In genomic region chr11:83467120-83467652, GRCm38 (mm10) we compare ENCODE assay signal across 8 mouse cellular contexts. TPM values are rescaled to one million over a fixed set of nuclear protein-coding genes. Genes with fewer than 3 reads are reported as not detected.
DNase-seq lines count a peak whose midpoint lies in the region; ATAC-seq lines count a peak whose summit lies in the region.
"Had no signal": no experiment of that assay in that cellular context is flagged by ENCODE, and none has a peak within 500 bp of the region (broad histone marks: within the 10 kb centered on the region; RNA-seq: fewer than 3 reads in every experiment).

No protein-coding gene starts in this region.

- peaks cover 60% of the 10 kb centered on the region for H3K27me3 ChIP-seq in megakaryocyte, embryonic 14.5 days (replicated peaks)

- no peak for ATAC-seq in megakaryocyte, adult 5-6 weeks (ENCODE audit: poor library complexity, severe bottlenecking)
- peak; percentile 51 for ATAC-seq in megakaryocyte progenitor cell, adult 5-6 weeks (replicated peaks; ENCODE audit: poor library complexity)

- H3K9me3 ChIP-seq in megakaryocyte, embryonic 14.5 days, result peaks cover 19% of the 10 kb centered on the region

- intact Hi-C loops in gastrocnemius, postnatal 14 days (cut with DNase I; ENCODE audit: low total_unique reads), result no loop called here

- peak; percentile 54 for DNase-seq in cerebellum, adult 9-10 months
- peak; percentile 82 for DNase-seq in gastrocnemius, postnatal 14 days
- DNase-seq in kidney, adult 18-20 months, result peak; percentile 75
- no peak for DNase-seq in urinary bladder, adult 18-20 months (ENCODE audit: low spot score in 2 of 2)

- peak overlapping the region; percentile 4 for H3K4me3 ChIP-seq in megakaryocyte, embryonic 14.5 days (replicated peaks)

- peaks cover 37% of the 10 kb centered on the region for H3K4me1 ChIP-seq in megakaryocyte, embryonic 14.5 days

- peaks cover 3% of the 10 kb centered on the region for H3K36me3 ChIP-seq in megakaryocyte, embryonic 14.5 days (replicated peaks; ENCODE audit: low read length)

RNA-seq across cellular contexts. Expression of gene Mmp28, which starts 4.3 kb away (rescaled TPM):
- 1.3 TPM in 1 of 2 replicates, not detected in the other for polyA plus RNA-seq in megakaryocyte, embryonic 14.5 days (2012; ENCODE audit: insufficient read depth, low replicate concordance)
- total RNA-seq in megakaryocyte, adult 5-6 weeks (2015), result 6.2 and 8.9 TPM in 2 replicates
- total RNA-seq in megakaryocyte, adult 5-6 weeks (2017), result 3.0 and 4.1 TPM in 2 replicates
- total RNA-seq in gastrocnemius, postnatal 14 days (2021), result 1 to 10 TPM; 3.7 to 4.0 TPM
- total RNA-seq in megakaryocyte progenitor cell, adult 5-6 weeks (2015), result 4.7 and 7.2 TPM in 2 replicates
- total RNA-seq in megakaryocyte progenitor cell, adult 5-6 weeks (2017), result 3.4 and 5.0 TPM in 2 replicates

RNA-seq across cellular contexts. Expression of gene Taf15, which starts 5.7 kb away (rescaled TPM):
- polyA plus RNA-seq in megakaryocyte, embryonic 14.5 days (2012; ENCODE audit: insufficient read depth, low replicate concordance), result 8.7 and 97.3 TPM in 2 replicates
- total RNA-seq in megakaryocyte, adult 5-6 weeks (2015), result 44.8 and 54.0 TPM in 2 replicates
- total RNA-seq in megakaryocyte, adult 5-6 weeks (2017), result 37.4 and 39.2 TPM in 2 replicates
- total RNA-seq in gastrocnemius, postnatal 14 days (2021), result 10 to 100 TPM; 22.5 to 24.5 TPM
- 68.8 and 73.2 TPM in 2 replicates for total RNA-seq in megakaryocyte progenitor cell, adult 5-6 weeks (2015)
- total RNA-seq in megakaryocyte progenitor cell, adult 5-6 weeks (2017), result 25.2 and 49.7 TPM in 2 replicates

RNA-seq across cellular contexts. Expression of gene 1700020L24Rik, which starts 29.7 kb away (rescaled TPM):
- 2.3 TPM in 1 of 2 replicates, not detected in the other for polyA plus RNA-seq in megakaryocyte, embryonic 14.5 days (2012; ENCODE audit: insufficient read depth, low replicate concordance)
- 19.7 and 21.4 TPM in 2 replicates for total RNA-seq in megakaryocyte, adult 5-6 weeks (2015)
- total RNA-seq in megakaryocyte, adult 5-6 weeks (2017), result 44.8 and 55.4 TPM in 2 replicates
- total RNA-seq in gastrocnemius, postnatal 14 days (2021), result not detected
- 30.8 and 38.7 TPM in 2 replicates for total RNA-seq in megakaryocyte progenitor cell, adult 5-6 weeks (2015)
- total RNA-seq in megakaryocyte progenitor cell, adult 5-6 weeks (2017), result 77.0 and 80.6 TPM in 2 replicates
- polyA plus RNA-seq: macrophage had no signal

RNA-seq across cellular contexts. Expression of gene Gas2l2, which starts 37.9 kb away (rescaled TPM):
- polyA plus RNA-seq in megakaryocyte, embryonic 14.5 days (2012; ENCODE audit: insufficient read depth, low replicate concordance), result not detected in 2 replicates
- not detected in 2 replicates for total RNA-seq in megakaryocyte, adult 5-6 weeks (2015)
- not detected in 2 replicates for total RNA-seq in megakaryocyte, adult 5-6 weeks (2017)
- total RNA-seq in gastrocnemius, postnatal 14 days (2021), result not detected
- total RNA-seq in megakaryocyte progenitor cell, adult 5-6 weeks (2015), result 0.15 and 0.30 TPM in 2 replicates
- total RNA-seq in megakaryocyte progenitor cell, adult 5-6 weeks (2017), result 0.20 and 0.21 TPM in 2 replicates
- polyA plus RNA-seq: macrophage had no signal

RNA-seq across cellular contexts. Expression of gene Heatr9, which starts 54.8 kb away (rescaled TPM):
- not detected in 2 replicates for polyA plus RNA-seq in megakaryocyte, embryonic 14.5 days (2012; ENCODE audit: insufficient read depth, low replicate concordance)
- total RNA-seq in megakaryocyte, adult 5-6 weeks (2015), result not detected in 2 replicates
- not detected in 2 replicates for total RNA-seq in megakaryocyte, adult 5-6 weeks (2017)
- total RNA-seq in gastrocnemius, postnatal 14 days (2021), result not detected
- total RNA-seq in megakaryocyte progenitor cell, adult 5-6 weeks (2015), result not detected in 2 replicates
- total RNA-seq in megakaryocyte progenitor cell, adult 5-6 weeks (2017), result not detected in 2 replicates
- polyA plus RNA-seq: macrophage had no signal

Comparison
In these comparisons a context has a peak if more than half of its experiments do, and no peak if none do; other contexts are left out.
1. DNase-seq: peak in cerebellum, adult 9-10 months (single experiment), gastrocnemius, postnatal 14 days (single experiment) and kidney, adult 18-20 months (single experiment); none in urinary bladder, adult 18-20 months (0 of 2).
2. RNA of gene 1700020L24Rik, which starts 29.7 kb away (total RNA-seq): 30.8 to 80.6 TPM in megakaryocyte progenitor cell, adult 5-6 weeks and 19.7 to 55.4 TPM in megakaryocyte, adult 5-6 weeks; not detected in gastrocnemius, postnatal 14 days; every median in the first group is over 10 times any median in the second.